Mouse (Mus musculus) layer of hippocampus, adult 9-10 months (tissue): ENCODE data around the gene Olfr155.

Source experiments
- DNase-seq: peaks from one replicate; pipeline ENCODE4 v3.0.0; 2022; ENCODE audit warnings: low spot score

Olfr155 gene

DNA sequence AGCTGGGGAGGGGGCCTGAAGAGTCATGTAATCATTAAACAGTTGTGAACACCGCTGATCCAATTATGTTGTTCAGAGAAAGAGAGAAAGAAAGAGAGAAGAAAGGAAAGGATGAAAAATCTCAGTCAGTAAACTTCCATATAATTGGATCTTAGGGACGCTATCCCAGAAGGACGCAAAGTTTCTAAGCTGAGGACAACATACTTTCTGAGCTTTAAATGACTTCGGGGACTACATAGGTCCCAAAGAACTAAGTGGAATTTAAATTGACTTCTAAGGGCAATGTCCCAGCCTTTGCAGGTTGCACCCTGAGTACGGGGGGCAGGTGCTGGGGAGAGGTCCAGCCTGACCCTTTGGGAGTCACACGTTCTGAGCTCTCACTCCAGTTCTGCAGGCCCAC is at the start of gene Olfr155:
Olfr155 (plus strand) TSS at position 301 of the 400 bp plus-strand sequence.
- no peak for DNase-seq

DNA sequence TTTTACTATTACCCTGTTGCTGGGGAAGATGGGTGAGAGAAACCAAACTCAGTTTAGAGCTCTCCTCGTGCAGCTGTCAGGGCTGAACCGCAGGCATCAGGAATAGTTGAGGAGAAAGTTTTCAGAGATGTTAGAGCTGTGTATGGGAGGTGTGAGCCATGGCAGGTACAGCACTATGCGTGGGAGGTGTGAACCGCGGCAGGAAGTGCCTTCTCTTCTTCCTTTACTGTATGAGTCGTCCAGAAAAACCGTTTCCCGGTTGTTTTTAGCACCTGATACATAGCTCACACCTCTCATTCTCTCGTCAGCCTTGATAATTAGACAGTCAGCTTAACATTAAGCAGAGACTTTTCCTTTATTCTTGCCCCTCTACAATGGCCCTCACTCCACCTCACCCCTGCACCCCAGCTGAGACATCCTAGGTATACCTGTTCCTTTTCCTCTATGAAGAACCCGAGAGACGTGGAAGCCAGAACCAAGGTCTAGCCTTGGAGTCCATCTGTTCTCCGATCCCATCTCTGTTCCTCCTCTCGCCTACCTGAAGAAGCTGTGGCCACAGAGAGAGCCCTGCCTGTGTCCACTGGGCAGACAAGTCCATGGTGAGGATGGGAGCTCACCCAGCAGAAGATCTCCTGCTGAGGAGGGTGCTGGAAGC is 28.3 kb upstream of the Olfr155 start:
- no peak for DNase-seq

DNA sequence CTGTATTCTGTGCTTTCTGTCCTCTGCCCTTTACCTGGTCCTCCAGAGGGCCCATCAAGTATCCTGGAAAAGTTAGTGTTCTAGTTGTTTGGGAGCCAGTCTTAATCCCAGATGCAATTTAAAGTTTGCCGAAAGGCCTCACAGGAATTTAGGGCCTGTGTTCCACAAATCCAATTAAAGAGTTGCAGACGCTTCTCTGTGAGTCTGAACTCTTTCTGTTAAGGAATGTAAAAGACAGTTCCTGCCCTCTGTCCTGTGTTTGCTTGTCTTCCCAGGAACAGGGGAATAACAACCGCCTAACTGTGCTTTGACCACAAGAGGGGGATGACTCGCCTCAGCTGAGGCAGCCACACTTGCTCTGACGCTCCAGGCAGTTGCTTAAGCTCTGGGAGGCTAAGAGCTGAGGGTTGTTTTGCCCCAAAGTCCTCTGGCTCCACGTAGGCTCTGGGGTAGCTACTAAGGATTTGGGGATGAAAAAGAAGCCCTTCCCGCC is 27.5 kb upstream of the Olfr155 start, which contains the start of gene Olfr156:
Olfr156 (minus strand) TSS at position 51 of the 493 bp plus-strand sequence.
- DNase-seq, result no peak

DNA sequence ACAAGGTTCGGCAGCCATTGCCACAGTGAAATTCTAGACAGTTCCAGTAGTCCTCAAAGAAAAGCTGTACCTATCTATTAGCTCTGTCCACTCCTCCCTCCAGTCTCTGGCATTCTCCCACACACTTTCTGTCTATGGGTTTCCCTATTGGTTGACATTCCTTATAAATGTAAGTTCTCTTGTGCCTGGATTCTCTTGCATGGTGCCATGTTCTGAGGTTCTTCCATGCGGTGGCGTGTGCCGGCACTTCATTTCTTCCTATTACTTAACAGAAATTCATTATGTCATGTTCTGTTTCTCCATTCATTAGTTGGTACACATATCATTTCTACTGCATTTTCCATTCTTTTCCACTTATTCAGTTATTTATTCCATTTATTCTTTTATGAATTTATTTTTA is 22.6 kb upstream of the Olfr155 start:
- DNase-seq, result no peak

DNA sequence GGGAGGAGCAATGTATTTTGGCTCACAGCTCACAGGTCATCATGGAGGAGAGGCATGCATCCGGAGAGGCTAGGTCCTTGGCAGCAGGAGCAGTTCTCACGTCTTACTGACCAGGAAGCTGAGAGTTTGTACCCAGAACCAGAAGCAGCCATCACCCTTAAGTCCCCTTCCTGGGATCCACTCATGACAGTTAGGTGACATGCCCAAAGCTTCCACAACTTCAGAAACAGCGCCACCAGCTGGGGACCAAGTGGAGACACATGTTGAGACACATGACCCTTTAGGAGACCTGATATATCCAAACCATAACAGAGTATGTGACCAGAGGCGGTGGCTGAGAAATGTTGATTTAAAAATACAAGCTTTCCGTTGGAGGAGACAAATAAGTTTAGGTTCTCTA is 19.3 kb upstream of the Olfr155 start:
- DNase-seq, result no peak

DNA sequence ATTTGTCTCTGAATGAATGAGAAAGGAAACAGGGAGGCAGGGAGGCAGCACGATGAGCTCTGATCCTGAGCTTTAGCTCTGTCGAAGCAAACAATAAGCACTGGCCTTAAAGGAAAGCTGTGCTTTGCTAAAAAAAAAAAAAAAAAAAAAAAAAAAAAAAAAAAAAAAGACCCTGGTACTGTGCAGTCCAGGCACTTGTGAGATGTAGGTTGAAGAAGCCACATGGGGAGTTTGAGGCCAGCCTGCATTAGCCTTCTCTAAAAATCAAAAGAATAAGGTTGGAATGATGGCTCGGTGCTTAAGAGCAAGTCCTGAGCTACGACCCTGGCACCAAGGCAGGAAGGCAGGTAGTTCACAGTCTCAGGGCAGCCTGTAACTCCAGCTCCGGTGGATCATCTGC is 17.6 kb upstream of the Olfr155 start:
- DNase-seq, result no peak

DNA sequence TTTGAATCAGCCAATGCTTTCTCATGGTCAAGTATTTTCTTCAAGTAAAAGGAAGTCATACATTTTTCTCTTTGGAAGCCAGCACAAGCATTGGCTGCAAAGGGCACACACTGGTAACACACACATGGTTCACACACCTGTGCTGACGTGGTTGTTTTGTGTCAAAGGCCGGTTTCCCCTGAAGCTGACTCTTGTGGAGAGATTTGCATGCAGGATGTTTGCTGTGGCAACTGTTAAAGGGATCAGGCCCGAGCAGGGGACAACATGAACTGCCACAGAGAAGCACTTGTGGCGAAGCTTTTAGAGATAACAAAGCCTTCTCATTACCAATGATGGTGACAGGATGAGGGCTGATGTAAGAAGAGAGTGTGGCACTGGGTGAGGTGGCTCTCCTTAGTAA is 16.6 kb upstream of the Olfr155 start:
- DNase-seq, result no peak

DNA sequence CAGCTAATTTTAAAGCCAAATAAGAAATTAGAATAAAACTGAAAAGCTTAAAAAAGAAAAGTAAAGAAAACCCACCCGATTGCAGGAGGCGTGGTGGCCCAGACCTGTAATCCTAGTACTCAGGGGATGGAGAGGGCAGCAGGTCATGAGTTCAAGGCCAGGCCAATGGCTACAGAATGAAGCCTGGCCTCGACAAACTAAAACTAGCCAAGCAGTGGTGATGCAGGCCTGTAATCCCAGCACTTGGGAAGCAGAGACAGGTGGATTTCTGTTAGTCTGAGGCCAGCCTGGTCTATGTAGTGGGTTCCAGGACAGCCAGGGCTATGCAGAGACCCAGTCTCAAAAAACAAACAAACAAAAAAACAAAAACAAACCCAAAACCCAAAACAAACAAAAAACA is 13.0 kb upstream of the Olfr155 start:
- no peak for DNase-seq

DNA sequence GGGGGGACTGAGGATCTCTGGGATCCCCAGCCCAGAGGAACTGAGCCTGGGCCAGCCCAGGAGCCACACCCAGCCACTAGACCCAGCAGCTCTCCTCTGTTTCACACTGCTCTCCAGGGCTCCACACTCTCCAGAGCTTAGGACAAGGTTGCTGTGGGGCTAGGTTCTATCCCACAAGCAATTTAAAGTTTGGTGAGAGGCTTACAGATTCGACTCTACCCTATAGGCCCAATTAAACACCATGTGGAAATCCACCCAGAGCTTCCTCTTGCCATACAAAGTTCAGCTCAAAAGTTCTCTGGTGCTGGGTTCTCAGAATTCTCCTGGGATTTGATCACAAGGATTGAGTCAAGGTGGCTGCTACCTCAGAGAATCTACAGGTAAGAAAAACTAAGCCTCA is 11.3 kb upstream of the Olfr155 start, which contains the start of gene Olfr157:
Olfr157 (minus strand) TSS at position 101 of the 400 bp plus-strand sequence.
- no peak for DNase-seq

DNA sequence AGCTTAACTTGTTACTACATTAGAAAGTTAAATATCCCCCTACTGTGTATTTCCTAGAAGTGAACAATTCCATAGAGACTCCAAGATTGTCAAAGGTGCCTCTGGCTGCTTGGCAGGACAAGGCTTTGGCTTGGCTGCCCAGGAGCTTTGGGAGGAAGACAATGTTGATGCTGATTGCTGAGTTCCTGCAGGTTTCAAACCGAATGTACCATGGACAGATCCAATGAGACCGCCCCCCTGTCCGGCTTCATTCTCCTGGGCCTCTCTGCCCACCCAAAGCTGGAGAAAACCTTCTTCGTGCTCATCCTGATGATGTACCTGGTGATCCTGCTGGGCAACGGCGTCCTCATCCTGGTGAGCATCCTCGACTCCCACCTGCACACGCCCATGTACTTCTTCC is 2.7 kb downstream of the Olfr155 start:
- DNase-seq, result no peak

DNA sequence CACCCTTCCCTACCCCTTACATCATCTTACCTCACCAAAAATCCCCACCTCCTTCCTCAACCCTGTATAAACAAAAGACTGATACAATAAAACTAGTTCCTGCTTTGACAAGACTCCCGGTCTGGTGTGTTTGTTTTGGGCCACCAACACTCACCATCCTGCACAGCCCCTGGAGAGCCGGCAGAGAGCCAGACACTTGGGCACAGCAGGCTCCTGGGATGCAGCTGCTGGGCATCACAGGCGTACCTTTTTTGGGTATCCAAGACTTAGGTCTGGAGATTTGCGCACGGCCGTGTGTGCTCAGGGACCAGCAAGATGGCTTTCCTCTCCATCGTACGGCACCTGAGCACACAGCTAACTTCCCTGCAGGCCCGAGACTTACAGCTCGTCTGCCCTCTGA is 8.5 kb downstream of the Olfr155 start:
- no peak for DNase-seq

DNA sequence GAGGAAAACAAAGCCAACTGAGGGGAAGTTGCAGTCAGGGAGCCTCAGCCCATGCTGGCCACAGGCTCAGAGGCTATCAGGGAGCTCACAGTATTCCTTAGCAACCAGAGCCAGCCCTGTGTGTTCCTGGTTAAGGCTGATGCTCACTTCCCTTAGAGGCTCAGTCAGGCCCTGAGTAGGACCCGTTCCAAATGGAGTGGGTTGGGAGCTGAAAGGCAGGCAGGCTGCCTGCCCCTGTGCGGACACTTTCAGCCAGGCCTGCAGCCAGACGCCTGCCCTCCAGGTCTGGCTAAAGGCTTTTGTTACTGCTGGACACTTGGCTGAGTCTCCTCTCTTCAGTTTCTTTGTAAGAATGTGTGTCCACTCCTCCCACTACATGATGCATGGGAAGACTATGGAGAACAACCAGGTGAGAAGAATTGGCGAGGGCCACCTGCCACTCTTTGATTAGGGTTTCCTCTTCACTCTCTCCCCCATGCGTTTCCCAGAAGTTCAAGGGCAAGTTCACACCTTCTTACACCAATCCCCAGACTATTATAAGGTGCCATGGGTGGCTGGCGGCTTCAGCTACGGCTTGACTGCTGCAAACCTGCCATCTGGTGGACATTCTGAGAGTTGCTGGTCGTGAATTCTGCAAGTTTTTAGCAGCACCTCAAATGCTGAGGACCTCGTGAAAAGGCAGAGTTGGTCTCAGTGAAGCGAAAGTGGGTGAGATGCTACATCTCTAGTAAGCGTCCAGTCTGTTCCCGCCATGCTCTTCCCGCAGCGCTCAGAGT is 9.6 kb downstream of the Olfr155 start:
- DNase-seq, result no peak

DNA sequence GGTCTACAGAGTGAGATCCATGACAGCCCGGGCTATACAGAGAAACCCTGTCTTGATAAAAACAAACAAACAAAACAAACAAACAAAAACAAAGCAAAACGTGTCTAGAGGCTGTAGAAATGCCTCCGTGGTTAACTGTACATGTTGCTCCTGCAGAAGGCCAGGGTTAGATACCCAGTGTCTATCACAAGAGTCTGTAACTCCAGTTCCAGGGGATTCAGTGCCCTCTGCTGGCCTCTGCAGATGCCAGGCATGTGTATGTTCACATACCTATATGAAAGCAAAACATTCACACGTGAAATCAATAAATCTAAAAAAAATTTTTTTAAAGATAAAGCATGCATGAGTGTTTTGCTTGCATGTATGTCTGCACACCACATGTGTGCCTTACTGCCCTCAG is 11.9 kb downstream of the Olfr155 start:
- DNase-seq, result no peak

DNA sequence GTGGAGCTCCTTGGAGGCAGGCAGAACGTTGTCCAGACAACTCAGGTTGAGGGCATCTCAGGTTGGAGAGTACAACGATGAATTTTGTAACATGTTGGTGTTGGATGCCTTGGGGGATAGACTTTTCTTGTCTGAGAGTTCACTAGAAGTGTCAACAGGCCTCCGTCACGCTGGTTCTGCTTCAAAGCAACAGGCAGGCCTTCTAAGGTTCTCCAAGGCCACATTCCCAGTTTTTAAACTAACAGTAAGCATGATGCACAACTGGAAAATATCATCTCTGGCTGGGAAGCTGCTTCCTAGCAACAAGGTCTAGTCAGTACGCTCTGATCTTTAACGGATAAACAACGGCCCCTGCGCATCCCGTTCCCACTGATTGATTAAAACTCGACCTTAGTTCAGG is 18.5 kb downstream of the Olfr155 start:
- no peak for DNase-seq

DNA sequence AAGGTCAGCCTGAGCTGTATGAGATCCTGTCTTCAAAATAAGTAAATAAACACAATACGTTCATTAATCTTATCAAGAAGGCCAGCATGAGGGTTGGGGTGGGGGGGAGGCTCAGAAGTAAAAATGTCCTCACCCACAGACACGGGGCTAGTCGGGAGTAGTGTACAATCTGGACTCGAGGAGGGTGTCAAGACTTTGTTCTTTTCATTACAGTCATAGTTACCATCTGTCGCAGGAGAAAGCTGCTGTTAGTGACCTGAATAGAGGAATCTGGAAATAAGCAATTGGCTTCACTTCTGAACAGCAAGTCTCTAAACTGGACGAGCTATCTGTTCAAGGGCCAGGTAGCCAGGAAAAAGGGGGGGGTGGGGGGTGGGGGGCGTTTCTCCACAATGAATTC is 23.1 kb downstream of the Olfr155 start:
- DNase-seq, result no peak

DNA sequence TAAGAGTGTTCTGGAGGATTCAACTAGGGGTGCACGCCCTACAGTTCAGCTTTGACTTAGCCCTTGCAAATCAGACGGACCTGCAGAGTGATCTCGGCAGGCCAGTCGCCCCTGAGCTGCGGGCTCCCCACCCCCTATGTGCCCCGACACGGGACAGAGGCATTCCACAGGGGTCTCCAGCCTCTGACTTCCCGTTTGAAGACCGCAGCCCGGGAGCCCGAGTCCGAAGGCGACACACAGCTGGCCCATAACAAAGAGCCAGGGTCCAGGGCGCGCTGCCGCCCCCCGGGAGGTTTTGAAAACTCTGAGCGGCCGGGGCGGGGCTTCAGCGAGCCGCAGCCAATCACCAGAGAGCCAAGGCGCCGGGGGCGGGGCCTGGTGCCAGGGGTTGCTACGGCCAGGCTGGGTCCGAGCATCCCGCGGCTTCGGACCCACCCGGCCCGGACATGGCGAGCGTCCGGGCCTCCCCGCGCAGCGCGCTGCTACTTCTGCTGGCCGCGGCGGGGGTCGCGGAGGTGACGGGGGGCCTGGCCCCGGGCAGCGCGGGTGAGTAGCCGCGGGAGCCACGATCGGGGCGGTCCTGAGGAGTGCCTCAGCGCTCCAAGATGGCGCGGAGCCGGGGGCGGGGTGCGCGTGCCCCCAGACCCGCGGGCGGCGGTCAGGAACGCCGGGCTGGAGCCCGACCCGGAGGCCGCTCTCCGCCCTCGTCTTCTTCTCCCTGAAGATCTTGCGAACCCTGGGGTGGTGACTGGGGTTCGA is 24.0 kb downstream of the Olfr155 start, which contains the start of gene Reck:
Reck (plus strand) TSS at position 371 of the 759 bp plus-strand sequence.
- peak; percentile 44 for DNase-seq

DNA sequence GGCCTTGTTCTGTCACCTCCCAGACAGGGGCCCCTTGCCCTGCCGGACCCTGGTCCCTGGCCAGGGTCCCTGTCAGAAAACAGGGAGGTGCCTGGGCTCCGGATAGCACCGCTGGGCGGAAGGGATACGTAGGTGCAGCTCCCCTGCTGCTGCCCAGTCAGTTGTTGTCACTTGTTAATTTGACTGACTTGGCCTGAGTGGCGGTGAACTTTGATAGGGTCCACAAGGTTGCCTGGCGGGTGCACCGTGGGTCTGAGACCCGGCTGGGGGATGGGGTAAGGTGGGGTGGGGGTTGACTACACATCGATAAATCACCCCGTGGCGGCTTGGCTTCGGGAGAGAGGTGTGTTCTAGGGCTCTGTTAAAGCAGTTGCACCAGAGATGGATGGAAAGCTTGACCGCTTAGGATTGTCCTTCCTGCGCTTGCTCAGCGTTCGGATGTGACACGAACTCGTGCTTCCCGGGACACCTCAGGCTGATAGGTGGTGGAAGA is 24.6 kb downstream of the Olfr155 start:
- DNase-seq, result no peak

DNA sequence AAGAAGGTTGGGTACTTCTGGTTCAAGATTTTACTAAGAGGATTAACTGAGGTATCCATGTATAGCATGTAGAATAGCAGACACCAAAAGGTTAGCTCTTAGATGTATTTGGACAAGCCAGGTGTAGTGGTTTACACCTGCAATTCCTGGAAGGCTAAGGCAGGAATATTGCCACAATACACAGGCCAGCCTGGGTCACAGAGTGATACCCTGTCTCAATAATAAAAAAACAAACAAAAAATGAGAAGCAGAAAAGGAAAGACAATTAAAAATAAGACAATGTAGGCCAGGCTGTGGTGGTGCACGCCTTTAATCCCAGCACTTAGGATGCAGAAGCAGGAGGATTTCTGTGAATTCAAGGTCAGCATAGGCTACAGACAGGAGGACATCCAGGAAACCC is 25.9 kb downstream of the Olfr155 start:
- no peak for DNase-seq

DNA sequence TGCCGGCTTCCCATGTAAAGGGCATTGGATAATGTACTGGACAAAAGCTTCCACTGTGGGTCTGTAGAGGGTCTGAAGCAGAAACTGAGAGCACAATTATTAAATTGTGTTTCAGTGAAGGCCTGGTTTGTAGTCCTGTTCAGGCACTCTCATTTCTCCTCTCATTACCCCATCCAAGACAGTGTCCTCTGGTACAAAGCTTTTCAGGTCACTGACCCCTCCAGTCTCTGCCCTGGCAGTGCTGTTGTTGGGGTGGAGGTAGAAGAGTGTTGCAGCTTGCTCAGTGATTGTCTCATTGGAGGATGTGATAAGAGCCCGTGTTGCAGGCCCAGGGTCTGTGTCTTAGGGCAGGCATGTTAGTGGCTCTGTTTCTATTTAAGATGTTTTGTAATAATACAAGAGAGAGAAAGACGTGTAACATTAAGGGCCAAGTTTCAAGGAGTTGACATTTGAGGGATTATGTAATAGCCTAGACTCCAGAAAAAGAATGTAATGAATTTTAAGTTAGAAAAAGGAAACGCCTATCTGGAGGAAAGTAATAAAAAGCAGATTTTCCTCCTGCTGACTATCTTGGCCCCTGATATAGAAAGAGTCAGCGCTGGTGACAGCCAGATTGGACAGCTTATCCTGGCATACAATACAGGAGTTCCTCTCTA is 26.9 kb downstream of the Olfr155 start:
- no peak for DNase-seq

DNA sequence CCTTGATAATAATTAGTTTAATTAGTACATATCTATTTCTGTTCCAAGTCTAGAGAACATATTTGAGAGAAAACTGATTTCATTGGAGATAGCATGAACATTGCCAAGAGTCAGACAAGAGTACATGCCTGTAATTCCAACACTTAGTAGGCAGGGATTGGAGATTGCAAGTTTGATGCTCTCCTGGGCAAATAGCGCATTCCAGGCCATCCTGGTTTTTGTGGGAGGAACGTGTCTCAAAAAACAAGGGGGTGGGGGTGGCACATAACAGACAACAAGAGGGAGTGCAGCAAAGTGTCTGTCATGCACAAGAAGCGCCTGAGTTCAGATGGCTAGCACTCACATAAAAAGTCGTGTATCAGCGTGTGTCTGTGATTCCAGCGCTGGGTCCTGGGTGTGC is 28.2 kb downstream of the Olfr155 start:
- DNase-seq, result no peak

DNA sequence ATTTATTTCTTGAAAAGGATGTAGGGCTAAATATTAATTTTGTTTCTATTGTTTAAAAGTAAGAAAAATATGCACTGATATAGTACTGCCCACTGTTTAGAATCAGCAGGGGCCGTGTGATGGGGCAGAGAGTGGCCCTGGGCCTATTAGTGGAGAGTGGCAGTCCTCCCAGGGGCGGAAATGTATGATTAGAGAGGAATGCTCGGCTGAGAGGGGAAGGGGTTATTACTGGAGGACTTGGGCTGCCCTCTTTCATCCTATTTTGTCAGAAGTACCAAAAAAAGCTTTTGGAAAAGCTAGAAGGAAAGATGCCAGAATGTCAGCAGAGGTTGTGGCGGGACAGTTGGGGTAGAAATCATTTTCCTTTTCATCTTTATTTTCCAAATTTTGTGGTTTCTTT is 32.8 kb downstream of the Olfr155 start:
- DNase-seq, result no peak

DNA sequence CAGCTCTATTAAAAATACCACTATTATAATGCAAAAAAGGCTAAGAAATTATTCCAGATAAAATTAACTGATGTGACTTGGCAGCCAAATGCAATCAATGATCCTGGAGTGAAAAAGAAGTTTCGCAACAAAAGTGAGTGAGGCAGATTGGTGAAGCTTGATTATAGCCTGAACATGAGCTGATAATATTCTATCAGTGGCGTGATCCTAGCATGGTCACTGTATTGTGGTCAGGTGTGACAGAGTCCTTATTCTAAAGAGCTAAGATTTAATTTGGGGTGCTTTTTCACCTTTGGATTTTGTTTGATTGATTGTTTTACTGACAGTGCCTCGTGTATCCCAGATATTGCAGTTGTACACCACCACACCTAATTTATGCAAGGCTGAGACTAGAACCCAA is 39.9 kb downstream of the Olfr155 start:
- no peak for DNase-seq
